Mouse (Mus musculus) spleen, adult 12 weeks (tissue): ENCODE measurements around the gene Zan.

Experiments
- DNase-seq: peaks from one replicate; pipeline ENCODE4 v3.0.0; 2022; ENCODE audit warnings: low spot score

The Zan gene

DNA sequence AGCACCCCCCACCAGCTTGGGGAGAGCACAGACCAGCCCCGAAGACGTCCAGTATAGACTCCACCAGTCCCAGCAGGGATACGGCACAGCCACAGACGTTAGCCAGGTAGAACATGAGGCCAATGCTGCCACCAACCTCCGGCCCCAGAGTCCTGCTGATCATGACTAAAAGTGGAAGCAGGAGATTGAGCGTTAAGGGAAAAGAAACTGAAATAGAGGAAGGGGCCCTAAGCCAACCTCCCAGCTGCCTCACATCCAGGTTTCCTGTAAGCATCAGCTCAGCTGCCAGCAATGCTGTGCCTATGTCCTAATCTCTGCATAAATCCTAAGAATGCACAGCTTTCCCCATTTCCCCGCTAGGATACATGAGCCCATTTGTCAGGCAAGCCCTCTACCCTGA is 146.0 kb downstream of the Zan start:
- DNase-seq, result no peak
